Mouse (Mus musculus) erythroid progenitor cell, adult 5-6 weeks (primary cell): ENCODE data around the gene Prdm8. TPM values are rescaled to one million over a fixed set of nuclear protein-coding genes. Genes with fewer than 3 reads are reported as not detected.

ENCODE experiments used
- ATAC-seq: replicated peaks from 2 replicates; pipeline ENCODE4 v1.8.0; 2016; ENCODE audit warnings: moderate number of reproducible peaks, mild to moderate bottlenecking, moderate TSS enrichment, inconsistent platforms; ENCODE audit not compliant: poor library complexity, low FRiP score, severe bottlenecking
- total RNA-seq, 2 experiments: library from RNA; stranded (forward) in 1 of 2; stranded (reverse) in 1 of 2; fragments of 150-400 nt in 1 of 2; fragments of 186-747, 209-891 nt in 1 of 2; gene quantifications; 2 replicates each; pipeline versions ENCODE4 v1.2.3 to v1.2.4; 2015 to 2017; ENCODE audit warnings: low replicate concordance in 2 of 2

The Prdm8 gene
- not detected in 2 replicates for total RNA-seq (2015; ENCODE audit: low replicate concordance)
- total RNA-seq (2017; ENCODE audit: low replicate concordance), result not detected in 2 replicates

GRCm38 (mm10) chr5:98167180-98167824 is at the start of gene Prdm8:
Prdm8 (plus strand) TSS chr5:98167198.
- ATAC-seq, result no peak

- ATAC-seq, result no peak
Observed at GRCm38 (mm10) chr5:98127074-98127473, 39.9 kb upstream of the Prdm8 start.

- no peak for ATAC-seq
Observed at GRCm38 (mm10) chr5:98138545-98139296, 28.3 kb upstream of the Prdm8 start.

GRCm38 (mm10) chr5:98139297-98139660 is 27.7 kb upstream of the Prdm8 start:
- ATAC-seq, result no peak

GRCm38 (mm10) chr5:98146895-98147294 is 20.1 kb upstream of the Prdm8 start:
- no peak for ATAC-seq

GRCm38 (mm10) chr5:98166116-98166515 is 882 bp upstream of the Prdm8 start:
- ATAC-seq, result no peak

- ATAC-seq, result no peak
Observed at GRCm38 (mm10) chr5:98168356-98169285, 1.6 kb downstream of the Prdm8 start.

- ATAC-seq, result no peak
Observed at GRCm38 (mm10) chr5:98169376-98170351, 2.7 kb downstream of the Prdm8 start.

GRCm38 (mm10) chr5:98171651-98172230 is 4.7 kb downstream of the Prdm8 start:
- no peak for ATAC-seq

GRCm38 (mm10) chr5:98172502-98173181 is 5.6 kb downstream of the Prdm8 start:
- no peak for ATAC-seq

- no peak for ATAC-seq
Observed at GRCm38 (mm10) chr5:98173694-98174093, 6.7 kb downstream of the Prdm8 start.

- ATAC-seq, result no peak
Observed at GRCm38 (mm10) chr5:98179606-98180005, 12.6 kb downstream of the Prdm8 start.

GRCm38 (mm10) chr5:98180461-98180887 is 13.5 kb downstream of the Prdm8 start:
- ATAC-seq, result no peak

- no peak for ATAC-seq
Observed at GRCm38 (mm10) chr5:98180888-98181635, 14.1 kb downstream of the Prdm8 start.

- no peak for ATAC-seq
Observed at GRCm38 (mm10) chr5:98181686-98182602, 14.9 kb downstream of the Prdm8 start.

- no peak for ATAC-seq
Observed at GRCm38 (mm10) chr5:98182603-98182920, 15.6 kb downstream of the Prdm8 start.
